Mouse (Mus musculus) heart, postnatal 0 days (tissue): ENCODE results near the gene Asb1.

ENCODE experiments used
- CTCF ChIP-seq: IDR thresholded peaks from 2 replicates; pipeline ENCODE4 v1.5.1; 2016; ENCODE audit warnings: antibody characterized with exemption, control low read depth, low read depth
- EP300 ChIP-seq: IDR thresholded peaks from 2 replicates; pipeline ENCODE4 v1.6.1; 2016; ENCODE audit warnings: antibody characterized with exemption, low read depth

GRCm38 (mm10) chr1:91498579-91498978, 41.8 kb upstream of the Asb1 start:
- TF ChIP-seq EP300 (no peak), CTCF (no peak)
